ENCODE assay signal across 8 mouse cellular contexts in the genomic region with DNA sequence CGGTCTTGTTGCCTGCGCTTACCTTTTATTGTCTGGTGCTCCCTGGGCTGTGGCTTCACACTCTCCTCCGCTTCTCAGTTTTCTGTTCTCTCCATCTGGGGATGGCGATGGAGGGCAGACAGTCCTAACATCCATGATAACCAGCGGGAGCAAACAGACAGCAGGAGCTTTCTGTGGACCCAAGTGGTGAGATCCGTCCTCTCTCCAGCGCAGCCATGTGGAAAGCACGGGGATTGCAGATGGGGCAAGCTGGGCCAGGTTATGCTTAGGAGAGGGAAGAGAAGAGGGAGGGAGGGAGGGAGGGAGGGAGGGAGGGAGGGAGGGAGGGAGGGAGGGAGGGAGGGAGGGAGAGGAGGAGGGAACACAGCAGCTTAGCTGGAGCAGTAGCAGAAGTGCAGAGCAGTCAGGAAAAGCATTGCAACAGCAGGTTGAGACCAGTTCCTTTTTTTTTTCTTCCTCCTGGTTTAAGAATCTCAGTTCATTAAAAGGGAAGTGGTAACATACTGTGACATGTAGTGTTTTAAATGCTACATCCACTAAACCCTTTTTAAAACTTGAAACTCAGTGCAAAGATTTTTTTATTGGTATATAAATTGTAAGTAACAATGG. TPM values are rescaled to one million over a fixed set of nuclear protein-coding genes. Genes with fewer than 3 reads are reported as not detected.
A peak's percentile ranks its signal among the peaks of the same experiment; 100 is the strongest.
DNase-seq lines count a peak whose midpoint lies in the region; ATAC-seq and TF ChIP-seq lines count a peak whose summit lies in the region.
"Had no signal": no experiment of that assay in that cellular context is flagged by ENCODE, and none has a peak within 500 bp of the region (broad histone marks: within the 10 kb centered on the region; RNA-seq: fewer than 3 reads in every experiment).

A gene (minus strand): TSS at position 280 of the 609 bp plus-strand sequence.

- peaks cover 2% of the 10 kb centered on the region for H3K27me3 ChIP-seq in CH12.LX (replicated peaks)
- no peaks in the 10 kb centered on the region for H3K27me3 ChIP-seq in embryonic facial prominence, embryonic 13.5 days
- H3K27me3 ChIP-seq in heart, postnatal 0 days (ENCODE audit: control insufficient read depth, insufficient read depth, low read length) = no peaks in the 10 kb centered on the region
- H3K27me3 ChIP-seq in limb, embryonic 10.5 days (ENCODE audit: low read depth, poor library complexity, severe bottlenecking) = no peaks in the 10 kb centered on the region
- no peaks in the 10 kb centered on the region for H3K27me3 ChIP-seq in midbrain, postnatal 0 days (ENCODE audit: insufficient read depth, low read length)

- no peaks in the 10 kb centered on the region for H3K79me2 ChIP-seq in CH12.LX (replicated peaks; ENCODE audit: control insufficient read depth, extremely low read depth, insufficient read depth, poor library complexity, severe bottlenecking)

- no peak within 1 kb of the TSS for H3K27ac ChIP-seq in CH12.LX (ENCODE audit: insufficient read depth, low read depth)
- H3K27ac ChIP-seq in embryonic facial prominence, embryonic 13.5 days = no peak within 1 kb of the TSS
- H3K27ac ChIP-seq in heart, postnatal 0 days (ENCODE audit: low read depth) = no peak within 1 kb of the TSS
- H3K27ac ChIP-seq in limb, embryonic 10.5 days = no peak within 1 kb of the TSS
- no peak within 1 kb of the TSS for H3K27ac ChIP-seq in midbrain, postnatal 0 days (ENCODE audit: low read depth, low read length)
- H3K27ac ChIP-seq: liver, embryonic 13.5 days had no signal

- H3K9me3 ChIP-seq in CH12.LX (replicated peaks; ENCODE audit: low read length) = peaks cover 4% of the 10 kb centered on the region
- H3K9me3 ChIP-seq in embryonic facial prominence, embryonic 13.5 days = peaks cover 4% of the 10 kb centered on the region; the same call in 1 of the 2 replicates
- no peaks in the 10 kb centered on the region for H3K9me3 ChIP-seq in heart, postnatal 0 days (replicated peaks; ENCODE audit: control insufficient read depth, low read length)
- H3K9me3 ChIP-seq in limb, embryonic 10.5 days (replicated peaks) = no peaks in the 10 kb centered on the region; the same call in 1 of the 2 replicates
- H3K9me3 ChIP-seq in midbrain, postnatal 0 days (ENCODE audit: low read length) = no peaks in the 10 kb centered on the region

- no peak within 1 kb of the TSS for H3K4me3 ChIP-seq in CH12.LX (replicated peaks in 1 of 3; ENCODE audit: low read depth in 2 of 3, low read length in 2 of 3, poor library complexity in 1 of 3)
- H3K4me3 ChIP-seq in embryonic facial prominence, embryonic 13.5 days = no peak within 1 kb of the TSS
- H3K4me3 ChIP-seq in heart, postnatal 0 days (ENCODE audit: low read depth, low read length) = no peak within 1 kb of the TSS
- H3K4me3 ChIP-seq in limb, embryonic 10.5 days = no peak within 1 kb of the TSS
- no peak within 1 kb of the TSS for H3K4me3 ChIP-seq in midbrain, postnatal 0 days (ENCODE audit: low read depth, low read length)
- H3K4me3 ChIP-seq: liver, embryonic 13.5 days had no signal

- H3K36me3 ChIP-seq in CH12.LX (replicated peaks in 1 of 2; ENCODE audit: control insufficient read depth in 1 of 2, insufficient read depth in 1 of 2, low read length in 1 of 2) = no peaks in the 10 kb centered on the region
- no peaks in the 10 kb centered on the region for H3K36me3 ChIP-seq in embryonic facial prominence, embryonic 13.5 days
- no peaks in the 10 kb centered on the region for H3K36me3 ChIP-seq in heart, postnatal 0 days (replicated peaks; ENCODE audit: control insufficient read depth, insufficient read depth, low read length)
- H3K36me3 ChIP-seq in limb, embryonic 10.5 days = no peaks in the 10 kb centered on the region
- no peaks in the 10 kb centered on the region for H3K36me3 ChIP-seq in midbrain, postnatal 0 days (ENCODE audit: insufficient read depth, low read length)
- H3K36me3 ChIP-seq: liver, embryonic 13.5 days had no signal

- TF ChIP-seq CTCF in CH12.LX (conservative IDR thresholded peaks at IDR 0.05 in 1 of 2, IDR thresholded peaks at IDR 0.05 in 1 of 2; ENCODE audit: low read depth in 2 of 2, low read length in 2 of 2) = peak in 1 of 2 experiments; percentile 47; a peak in 2 of 4 replicates
- TF ChIP-seq CTCF in heart, postnatal 0 days (IDR thresholded peaks at IDR 0.05; ENCODE audit: low read depth) = peak; percentile 14; the same call in 1 of the 2 replicates
- TF ChIP-seq CTCF in midbrain, postnatal 0 days (IDR thresholded peaks at IDR 0.05) = peak; percentile 47

- TF ChIP-seq POLR2A in CH12.LX (IDR thresholded peaks at IDR 0.05; ENCODE audit: low read depth, low read length) = no peak

- ATAC-seq in embryonic facial prominence, embryonic 13.5 days (ENCODE audit: insufficient number of reproducible peaks, insufficient read depth, low FRiP score, low TSS enrichment, low read depth) = no peak
- ATAC-seq in heart, postnatal 0 days (ENCODE audit: insufficient read depth, low read depth) = no peak; the same call in 1 of the 2 replicates
- ATAC-seq in midbrain, postnatal 0 days (ENCODE audit: low FRiP score) = no peak

- H3K4me1 ChIP-seq in CH12.LX (ENCODE audit: control insufficient read depth in 1 of 2, insufficient read depth in 2 of 2) = peaks cover 0 to 30% of the 10 kb centered on the region in 2 experiments; a peak in 2 of 4 replicates
- H3K4me1 ChIP-seq in embryonic facial prominence, embryonic 13.5 days = peaks cover 6% of the 10 kb centered on the region; the same call in 1 of the 2 replicates
- no peaks in the 10 kb centered on the region for H3K4me1 ChIP-seq in heart, postnatal 0 days (ENCODE audit: control insufficient read depth, insufficient read depth)
- H3K4me1 ChIP-seq in limb, embryonic 10.5 days = peaks cover 10% of the 10 kb centered on the region
- no peaks in the 10 kb centered on the region for H3K4me1 ChIP-seq in midbrain, postnatal 0 days (ENCODE audit: insufficient read depth, low read length)
- H3K4me1 ChIP-seq: liver, embryonic 13.5 days had no signal

- H3K9ac ChIP-seq in CH12.LX (ENCODE audit: insufficient read depth, low read depth) = no peak within 1 kb of the TSS
- H3K9ac ChIP-seq in embryonic facial prominence, embryonic 13.5 days = no peak within 1 kb of the TSS
- no peak within 1 kb of the TSS for H3K9ac ChIP-seq in heart, postnatal 0 days (replicated peaks; ENCODE audit: low read depth, low read length)
- no peak within 1 kb of the TSS for H3K9ac ChIP-seq in midbrain, postnatal 0 days (replicated peaks; ENCODE audit: low read length, poor library complexity, severe bottlenecking)
- H3K9ac ChIP-seq: liver, embryonic 13.5 days had no signal

- H3K4me2 ChIP-seq in CH12.LX (ENCODE audit: insufficient read depth, low read depth, poor library complexity, severe bottlenecking) = no peak within 1 kb of the TSS
- no peak within 1 kb of the TSS for H3K4me2 ChIP-seq in embryonic facial prominence, embryonic 13.5 days
- H3K4me2 ChIP-seq in heart, postnatal 0 days (ENCODE audit: low read depth, low read length) = no peak within 1 kb of the TSS
- H3K4me2 ChIP-seq in midbrain, postnatal 0 days (ENCODE audit: low read depth, low read length, poor library complexity, severe bottlenecking) = no peak within 1 kb of the TSS
- H3K4me2 ChIP-seq: liver, embryonic 13.5 days had no signal

- TF ChIP-seq EP300 in CH12.LX (IDR thresholded peaks at IDR 0.05; ENCODE audit: low read length) = peak; percentile 63
- TF ChIP-seq EP300 in heart, postnatal 0 days (IDR thresholded peaks at IDR 0.05; ENCODE audit: low read depth) = no peak

- dilution Hi-C loops in CH12.LX (cut with MboI; ENCODE audit: extremely low pct_ligation_motif_present, extremely low pct_unique_long_range_greater_than_20kb, low sequenced_read_pairs) = no loop called here

- in situ Hi-C loops in CH12.LX (cut with MboI; ENCODE audit: low pct_ligation_motif_present, low pct_unique_long_range_greater_than_20kb, low sequenced_read_pairs) = loop anchor here (5.0 to 10.0 kb wide), 2 partner anchors 41 to 228 kb away; no protein-coding TSS in a partner anchor

- DNase-seq in 3T3-L1 (ENCODE audit: low read depth, low spot score) (peak; percentile 38), CH12.LX (ENCODE audit: extremely low read depth) (peak; percentile 45)
- DNase-seq in heart, postnatal 0 days (ENCODE audit: low spot score) = no peak
- DNase-seq in limb, embryonic 10.5 days (ENCODE audit: low spot score) = no peak
- no peak for DNase-seq in midbrain, postnatal 0 days (ENCODE audit: low spot score)
- DNase-seq in ovary, postnatal 14 days (ENCODE audit: low spot score) = no peak
- DNase-seq: liver, embryonic 13.5 days had no signal

- TF ChIP-seq RAD21 in CH12.LX (IDR thresholded peaks at IDR 0.05; ENCODE audit: low read depth, low read length) = no peak

- 52% methylated on average over 8 of the region's 8 CpGs for WGBS in embryonic facial prominence, embryonic 13.5 days
- WGBS in heart, postnatal 0 days = 36% methylated on average over 8 of the region's 8 CpGs
- WGBS in limb, embryonic 10.5 days = 50% methylated on average over 8 of the region's 8 CpGs
- WGBS in midbrain, postnatal 0 days = 53% methylated on average over 8 of the region's 8 CpGs

TF ChIP-seq in CH12.LX, 34 proteins besides CTCF, POLR2A, EP300 and RAD21 (continues in another document):
- TF ChIP-seq UBTF (IDR thresholded peaks at IDR 0.05; ENCODE audit: low read depth, low read length) (no peak), NELFE (IDR thresholded peaks at IDR 0.05; ENCODE audit: low read depth, low read length) (no peak), MAZ (IDR thresholded peaks at IDR 0.05; ENCODE audit: low read depth, low read length) (no peak), ETS1 (conservative IDR thresholded peaks at IDR 0.05; ENCODE audit: low read depth, low read length) (no peak), ZNF384 (IDR thresholded peaks at IDR 0.05; ENCODE audit: low read depth, low read length) (peak; percentile 73), NRF1 (IDR thresholded peaks at IDR 0.05; ENCODE audit: low read depth, low read length) (no peak), MXI1 (IDR thresholded peaks at IDR 0.05; ENCODE audit: low read depth, low read length) (no peak), SMC3 (IDR thresholded peaks at IDR 0.05; ENCODE audit: low read depth, low read length) (peak; percentile 15), MEF2A (IDR thresholded peaks at IDR 0.05; ENCODE audit: borderline replicate concordance, low read depth, low read length) (no peak), TBP (conservative IDR thresholded peaks at IDR 0.05; ENCODE audit: low read depth, low read length) (no peak)

RNA-seq across cellular contexts. Expression of the gene that starts here (rescaled TPM):
- 30.6 and 49.9 TPM in 2 replicates for total RNA-seq in CH12.LX (2012; rRNA removed)
- total RNA-seq in CH12.LX (2014; rRNA removed) = 8.9 and 9.8 TPM in 2 replicates
- polyA plus RNA-seq in CH12.LX (2012; ENCODE audit: insufficient read length, low read depth) = 31.5 and 36.8 TPM in 2 replicates
- polyA plus RNA-seq in embryonic facial prominence, embryonic 13.5 days (2015; fragmentation: Nextera tagmentation; extraction: Ambion mirVana) = 23.9 and 24.9 TPM in 2 replicates
- total RNA-seq in heart, postnatal 0 days (2014; rRNA removed; ENCODE audit: low replicate concordance) = 20.6 and 21.4 TPM in 2 replicates
- polyA plus RNA-seq in heart, postnatal 0 days (2015; fragmentation: Nextera tagmentation; extraction: Ambion mirVana) = 8.7 and 10.1 TPM in 2 replicates
- 45.2 and 46.1 TPM in 2 replicates for polyA plus RNA-seq in limb, embryonic 10.5 days (2016; fragmentation: Nextera tagmentation; extraction: Ambion mirVana)
- 20.2 and 30.4 TPM in 2 replicates for total RNA-seq in midbrain, postnatal 0 days (2014; rRNA removed)
- 13.3 and 14.7 TPM in 2 replicates for polyA plus RNA-seq in midbrain, postnatal 0 days (2015; fragmentation: Nextera tagmentation; extraction: Ambion mirVana)

Comparison
In these comparisons a context has a peak if more than half of its experiments do, and no peak if none do; other contexts are left out.
1. DNase-seq: peak in 3T3-L1 (single experiment) and CH12.LX (single experiment); none in heart, postnatal 0 days (single experiment), limb, embryonic 10.5 days (single experiment), midbrain, postnatal 0 days (single experiment) and ovary, postnatal 14 days (single experiment).